Mouse (Mus musculus): ENCODE measurements at regions not wholly inside any gene's neighbourhood (a gene's known extent, or its start where the extent isn't known, plus 50 kb on each side); places are given as distances from the start of the nearest gene placed in this dataset.

GRCm38 (mm10) chr2:45679101-45679895 is 562.1 kb upstream of the Zeb2 start:
- H3K4me2 ChIP-seq (ENCODE audit: low read depth, low read length), result no peak overlapping the region

DNA sequence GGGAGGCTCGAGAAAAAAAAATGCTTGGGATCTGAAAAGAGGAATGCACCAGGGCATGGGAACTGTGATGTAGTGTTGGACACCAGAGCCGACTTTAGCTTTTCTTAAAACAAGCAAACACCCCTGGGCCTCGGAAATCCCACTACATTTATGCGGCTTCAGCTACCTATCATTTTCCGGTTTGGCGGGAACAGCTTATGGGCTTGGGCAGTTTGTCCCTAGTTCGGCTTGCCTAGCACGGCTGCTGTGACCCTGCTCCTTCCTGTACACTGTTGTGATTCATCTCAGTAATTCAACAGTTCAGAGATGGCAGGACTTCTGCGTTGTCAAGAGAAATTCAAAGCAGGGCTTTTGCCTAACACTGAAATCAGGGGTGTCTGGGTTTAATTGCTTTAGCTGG is 561.5 kb upstream of the Zeb2 start:
- TF ChIP-seq EP300 (IDR thresholded peaks at IDR 0.05; ENCODE audit: low read depth) (no peak), CTCF (IDR thresholded peaks at IDR 0.05; ENCODE audit: low read depth) (no peak)
- no peaks in the 10 kb centered on the region for H3K4me1 ChIP-seq (ENCODE audit: control insufficient read depth, insufficient read depth)
- no peaks in the 10 kb centered on the region for H3K9me3 ChIP-seq (replicated peaks; ENCODE audit: control insufficient read depth, low read length)
- DNase-seq (ENCODE audit: low spot score), result no peak
- no peaks in the 10 kb centered on the region for H3K27me3 ChIP-seq (ENCODE audit: control insufficient read depth, insufficient read depth, low read length)
- H3K27ac ChIP-seq (ENCODE audit: low read depth), result no peak overlapping the region
- ATAC-seq (ENCODE audit: insufficient read depth, low read depth), result no peak
- H3K4me2 ChIP-seq (ENCODE audit: low read depth, low read length), result no peak overlapping the region
- WGBS, result 56% methylated on average over 9 of the region's 9 CpGs
- no peak overlapping the region for H3K9ac ChIP-seq (replicated peaks; ENCODE audit: low read depth, low read length)
- no peak overlapping the region for H3K4me3 ChIP-seq (ENCODE audit: low read depth, low read length)
- no peaks in the 10 kb centered on the region for H3K36me3 ChIP-seq (replicated peaks; ENCODE audit: control insufficient read depth, insufficient read depth, low read length)

More at GRCm38 (mm10) chr2:45679101-45679895, 562.1 kb upstream of the Zeb2 start:
- no peaks in the 10 kb centered on the region for H3K36me3 ChIP-seq (replicated peaks; ENCODE audit: control insufficient read depth, insufficient read depth, low read length)
- H3K9me3 ChIP-seq (replicated peaks; ENCODE audit: control insufficient read depth, low read length), result no peaks in the 10 kb centered on the region
- TF ChIP-seq CTCF (IDR thresholded peaks at IDR 0.05; ENCODE audit: low read depth), result no peak
- TF ChIP-seq EP300 (IDR thresholded peaks at IDR 0.05; ENCODE audit: low read depth), result no peak
- H3K4me3 ChIP-seq (ENCODE audit: low read depth, low read length), result no peak overlapping the region
- ATAC-seq (ENCODE audit: insufficient read depth, low read depth), result no peak
- H3K27ac ChIP-seq (ENCODE audit: low read depth), result no peak overlapping the region
- H3K4me1 ChIP-seq (ENCODE audit: control insufficient read depth, insufficient read depth), result no peaks in the 10 kb centered on the region
- H3K9ac ChIP-seq (replicated peaks; ENCODE audit: low read depth, low read length), result no peak overlapping the region
- H3K27me3 ChIP-seq (ENCODE audit: control insufficient read depth, insufficient read depth, low read length), result no peaks in the 10 kb centered on the region
- 73% methylated on average over 10 of the region's 10 CpGs for WGBS
- DNase-seq (ENCODE audit: low spot score), result no peak

DNA sequence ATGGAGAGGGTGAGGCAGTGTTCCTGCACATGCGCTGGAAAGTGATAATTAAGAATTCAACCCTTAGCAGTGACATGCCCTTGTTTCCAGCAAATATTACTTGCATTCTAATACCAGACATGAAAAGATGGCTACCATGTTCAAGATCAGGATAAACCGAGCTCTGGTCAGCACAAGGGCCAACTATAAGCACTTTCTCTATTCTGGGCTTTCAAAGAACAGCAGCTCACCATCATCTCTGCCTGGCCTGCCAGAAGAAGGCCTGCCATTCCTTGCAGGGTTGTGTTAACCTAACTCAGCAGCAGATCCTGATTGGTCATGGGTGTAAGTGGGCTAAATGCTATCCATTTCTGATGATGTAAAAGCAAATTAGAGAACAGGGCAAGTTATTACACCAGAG is 558.6 kb upstream of the Zeb2 start:
- no peak overlapping the region for H3K27ac ChIP-seq (ENCODE audit: low read depth)
- no peaks in the 10 kb centered on the region for H3K9me3 ChIP-seq (replicated peaks; ENCODE audit: control insufficient read depth, low read length)
- TF ChIP-seq EP300 (IDR thresholded peaks at IDR 0.05; ENCODE audit: low read depth), result no peak
- no peak for TF ChIP-seq CTCF (IDR thresholded peaks at IDR 0.05; ENCODE audit: low read depth)
- H3K27me3 ChIP-seq (ENCODE audit: control insufficient read depth, insufficient read depth, low read length), result no peaks in the 10 kb centered on the region
- H3K4me1 ChIP-seq (ENCODE audit: control insufficient read depth, insufficient read depth), result no peaks in the 10 kb centered on the region
- H3K36me3 ChIP-seq (replicated peaks; ENCODE audit: control insufficient read depth, insufficient read depth, low read length), result no peaks in the 10 kb centered on the region
- H3K4me3 ChIP-seq (ENCODE audit: low read depth, low read length), result no peak overlapping the region
- ATAC-seq (ENCODE audit: insufficient read depth, low read depth), result no peak
- DNase-seq (ENCODE audit: low spot score), result no peak
- no peak overlapping the region for H3K9ac ChIP-seq (replicated peaks; ENCODE audit: low read depth, low read length)
- 85% methylated on average over 2 of the region's 2 CpGs for whole genome bisulfite sequencing
- no peak overlapping the region for H3K4me2 ChIP-seq (ENCODE audit: low read depth, low read length)

GRCm38 (mm10) chr2:45656011-45656410 is 538.8 kb upstream of the Zeb2 start:
- DNase-seq (ENCODE audit: low spot score) (peak; percentile 28), ATAC-seq (ENCODE audit: insufficient read depth, low read depth) (no peak)
- 42% methylated on average over 1 of the region's 1 CpGs for WGBS
- Histone ChIP-seq H3K27ac (ENCODE audit: low read depth) (no peak overlapping the region), H3K9me3 (replicated peaks; ENCODE audit: control insufficient read depth, low read length) (no peaks in the 10 kb centered on the region), H3K4me3 (ENCODE audit: low read depth, low read length) (no peak overlapping the region), H3K36me3 (replicated peaks; ENCODE audit: control insufficient read depth, insufficient read depth, low read length) (no peaks in the 10 kb centered on the region), H3K9ac (replicated peaks; ENCODE audit: low read depth, low read length) (no peak overlapping the region), H3K27me3 (ENCODE audit: control insufficient read depth, insufficient read depth, low read length) (no peaks in the 10 kb centered on the region), H3K4me1 (ENCODE audit: control insufficient read depth, insufficient read depth) (no peaks in the 10 kb centered on the region), H3K4me2 (ENCODE audit: low read depth, low read length) (no peak overlapping the region)
- no peak for TF ChIP-seq EP300 (IDR thresholded peaks at IDR 0.05; ENCODE audit: low read depth)
- TF ChIP-seq CTCF (IDR thresholded peaks at IDR 0.05; ENCODE audit: low read depth), result no peak

- Histone ChIP-seq H3K4me2 (ENCODE audit: low read depth, low read length) (no peak overlapping the region), H3K36me3 (replicated peaks; ENCODE audit: control insufficient read depth, insufficient read depth, low read length) (no peaks in the 10 kb centered on the region), H3K27ac (ENCODE audit: low read depth) (no peak overlapping the region), H3K9me3 (replicated peaks; ENCODE audit: control insufficient read depth, low read length) (no peaks in the 10 kb centered on the region), H3K4me1 (ENCODE audit: control insufficient read depth, insufficient read depth) (no peaks in the 10 kb centered on the region), H3K4me3 (ENCODE audit: low read depth, low read length) (no peak overlapping the region), H3K9ac (replicated peaks; ENCODE audit: low read depth, low read length) (no peak overlapping the region), H3K27me3 (ENCODE audit: control insufficient read depth, insufficient read depth, low read length) (no peaks in the 10 kb centered on the region)
- no peak for TF ChIP-seq EP300 (IDR thresholded peaks at IDR 0.05; ENCODE audit: low read depth)
- no peak for TF ChIP-seq CTCF (IDR thresholded peaks at IDR 0.05; ENCODE audit: low read depth)
- ATAC-seq (ENCODE audit: insufficient read depth, low read depth) (no peak), DNase-seq (ENCODE audit: low spot score) (no peak)
Measured at GRCm38 (mm10) chr2:45654693-45655092, 537.5 kb upstream of the Zeb2 start.

- WGBS, result 66% methylated on average over 3 of the region's 3 CpGs
- no peak overlapping the region for H3K27ac ChIP-seq (ENCODE audit: low read depth)
- ATAC-seq (ENCODE audit: insufficient read depth, low read depth) (no peak), DNase-seq (ENCODE audit: low spot score) (no peak)
- no peak overlapping the region for H3K4me3 ChIP-seq (ENCODE audit: low read depth, low read length)
- H3K36me3 ChIP-seq (replicated peaks; ENCODE audit: control insufficient read depth, insufficient read depth, low read length), result no peaks in the 10 kb centered on the region
- TF ChIP-seq EP300 (IDR thresholded peaks at IDR 0.05; ENCODE audit: low read depth), result no peak
- no peak for TF ChIP-seq CTCF (IDR thresholded peaks at IDR 0.05; ENCODE audit: low read depth)
- no peaks in the 10 kb centered on the region for H3K27me3 ChIP-seq (ENCODE audit: control insufficient read depth, insufficient read depth, low read length)
- no peak overlapping the region for H3K4me2 ChIP-seq (ENCODE audit: low read depth, low read length)
- H3K4me1 ChIP-seq (ENCODE audit: control insufficient read depth, insufficient read depth), result no peaks in the 10 kb centered on the region
- no peak overlapping the region for H3K9ac ChIP-seq (replicated peaks; ENCODE audit: low read depth, low read length)
- H3K9me3 ChIP-seq (replicated peaks; ENCODE audit: control insufficient read depth, low read length), result no peaks in the 10 kb centered on the region
Measured at GRCm38 (mm10) chr2:45652977-45653376, 535.8 kb upstream of the Zeb2 start.
